Mouse (Mus musculus): ENCODE data around the gene Sox18. TPM values are rescaled to one million over a fixed set of nuclear protein-coding genes. Genes with fewer than 3 reads are reported as not detected.

Gene Sox18
- polyA plus RNA-seq, 1 experiment: 47.5 TPM

DNA sequence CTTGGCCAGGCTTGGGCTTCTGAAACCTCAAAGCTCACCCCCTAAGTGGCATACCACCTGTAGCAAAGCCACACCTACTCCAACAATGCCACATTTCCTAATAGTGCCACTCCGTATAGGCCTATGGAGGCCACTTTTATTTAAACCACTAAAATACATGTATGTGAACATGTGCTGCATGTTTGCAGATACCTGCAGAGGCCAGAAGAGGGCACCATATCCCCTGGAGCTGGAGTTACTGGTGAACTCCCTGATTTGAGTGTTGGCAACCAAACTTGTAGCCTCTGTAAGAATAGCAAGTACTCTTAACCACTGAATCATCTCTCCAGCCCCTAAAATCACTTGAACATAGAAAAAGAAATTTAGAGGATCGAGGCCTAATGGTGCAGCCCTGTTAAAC, 27.1 kb downstream of the Sox18 start:
- peak; percentile 27 to 29 for DNase-seq (ENCODE audit: low read depth in 1 of 2, low spot score in 2 of 2)
- Histone ChIP-seq H3K27ac (ENCODE audit: insufficient read depth, low read length) (no peak overlapping the region), H3K4me1 (ENCODE audit: control insufficient read depth, insufficient read depth, insufficient read length) (no peaks in the 10 kb centered on the region), H3K27me3 (ENCODE audit: control insufficient read depth, insufficient read depth, low read length) (no peaks in the 10 kb centered on the region), H3K4me3 (ENCODE audit: extremely low read depth, insufficient read depth, insufficient read length) (no peak overlapping the region), H3K36me3 (ENCODE audit: control insufficient read depth, insufficient read depth, low read length) (peaks cover 37% of the 10 kb centered on the region)
- TF ChIP-seq POLR2A (IDR thresholded peaks at IDR 0.05; ENCODE audit: low read depth, low read length) (no peak), CTCF (IDR thresholded peaks at IDR 0.05; ENCODE audit: extremely low read depth, insufficient read depth, insufficient read length, insufficient replicate concordance) (peak; percentile 38; the same call in 1 of the 2 replicates)
- 85% methylated on average over 2 of the region's 2 CpGs for WGBS

DNA sequence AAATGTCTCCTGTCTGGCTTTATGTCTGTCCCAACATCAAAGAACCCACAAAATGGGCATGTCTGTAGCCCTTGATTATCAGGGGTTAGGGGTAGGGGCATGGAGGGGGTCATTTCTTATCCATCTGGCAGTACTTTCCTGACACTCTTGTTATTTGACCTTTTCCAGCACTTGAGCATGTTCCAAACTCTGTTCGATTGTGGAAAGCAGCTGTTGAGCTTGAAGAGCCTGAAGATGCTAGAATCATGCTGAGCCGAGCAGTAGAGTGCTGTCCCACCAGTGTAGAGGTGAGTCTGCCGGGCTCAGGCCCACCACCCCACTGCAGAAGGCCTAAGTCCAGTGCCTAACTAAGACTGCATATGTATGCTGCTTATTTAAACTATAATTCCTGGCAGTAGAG, 35.6 kb downstream of the Sox18 start:
- DNase-seq (ENCODE audit: low read depth in 1 of 2, low spot score in 2 of 2): no peak
- H3K27ac ChIP-seq (ENCODE audit: insufficient read depth, low read length): no peak overlapping the region
- no peaks in the 10 kb centered on the region for H3K4me1 ChIP-seq (ENCODE audit: control insufficient read depth, insufficient read depth, insufficient read length)
- 92% methylated on average over 3 of the region's 3 CpGs for whole genome bisulfite sequencing
- H3K27me3 ChIP-seq (ENCODE audit: control insufficient read depth, insufficient read depth, low read length): no peaks in the 10 kb centered on the region
- peaks cover 53% of the 10 kb centered on the region for H3K36me3 ChIP-seq (ENCODE audit: control insufficient read depth, insufficient read depth, low read length)
- no peak overlapping the region for H3K4me3 ChIP-seq (ENCODE audit: extremely low read depth, insufficient read depth, insufficient read length)
- TF ChIP-seq CTCF (IDR thresholded peaks at IDR 0.05; ENCODE audit: extremely low read depth, insufficient read depth, insufficient read length, insufficient replicate concordance): no peak
- no peak for TF ChIP-seq POLR2A (IDR thresholded peaks at IDR 0.05; ENCODE audit: low read depth, low read length)

- WGBS: 95% methylated on average over 6 of the region's 6 CpGs
- Histone ChIP-seq H3K4me1 (ENCODE audit: control insufficient read depth, insufficient read depth, insufficient read length) (no peaks in the 10 kb centered on the region), H3K27ac (ENCODE audit: insufficient read depth, low read length) (no peak overlapping the region), H3K4me3 (ENCODE audit: extremely low read depth, insufficient read depth, insufficient read length) (no peak overlapping the region), H3K36me3 (ENCODE audit: control insufficient read depth, insufficient read depth, low read length) (peaks cover 46% of the 10 kb centered on the region), H3K27me3 (ENCODE audit: control insufficient read depth, insufficient read depth, low read length) (no peaks in the 10 kb centered on the region)
- no peak for TF ChIP-seq CTCF (IDR thresholded peaks at IDR 0.05; ENCODE audit: extremely low read depth, insufficient read depth, insufficient read length, insufficient replicate concordance)
- no peak for TF ChIP-seq POLR2A (IDR thresholded peaks at IDR 0.05; ENCODE audit: low read depth, low read length)
- DNase-seq (ENCODE audit: low read depth in 1 of 2, low spot score in 2 of 2): no peak
Observed at GRCm38 (mm10) chr2:181632624-181633023, 38.8 kb downstream of the Sox18 start.

DNA sequence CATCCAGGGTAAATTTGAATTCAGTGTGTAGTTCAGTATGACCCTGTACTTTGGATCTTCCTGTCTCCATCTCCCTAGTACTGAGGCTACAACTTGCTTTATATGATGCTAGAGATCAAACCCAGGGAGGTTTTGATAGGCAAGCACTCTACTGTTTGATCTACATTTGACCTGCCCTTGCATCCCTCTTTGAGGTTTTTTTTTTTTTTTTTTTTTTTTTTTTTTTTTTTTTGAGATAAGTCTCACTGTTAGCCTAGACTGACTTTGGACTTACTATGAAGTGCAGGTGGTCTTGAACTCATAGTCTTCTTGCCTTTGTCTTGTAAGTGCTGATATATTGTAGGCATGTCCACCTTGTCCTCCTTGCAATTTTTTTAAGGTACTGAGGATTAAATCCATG, 43.0 kb downstream of the Sox18 start:
- TF ChIP-seq POLR2A (IDR thresholded peaks at IDR 0.05; ENCODE audit: low read depth, low read length) (no peak), CTCF (IDR thresholded peaks at IDR 0.05; ENCODE audit: extremely low read depth, insufficient read depth, insufficient read length, insufficient replicate concordance) (no peak)
- no peaks in the 10 kb centered on the region for H3K27me3 ChIP-seq (ENCODE audit: control insufficient read depth, insufficient read depth, low read length)
- no peak for DNase-seq (ENCODE audit: low read depth in 1 of 2, low spot score in 2 of 2)
- H3K36me3 ChIP-seq (ENCODE audit: control insufficient read depth, insufficient read depth, low read length): peaks cover 19% of the 10 kb centered on the region
- no peaks in the 10 kb centered on the region for H3K4me1 ChIP-seq (ENCODE audit: control insufficient read depth, insufficient read depth, insufficient read length)
- H3K4me3 ChIP-seq (ENCODE audit: extremely low read depth, insufficient read depth, insufficient read length): no peak overlapping the region
- no peak overlapping the region for H3K27ac ChIP-seq (ENCODE audit: insufficient read depth, low read length)

- DNase-seq (ENCODE audit: low read depth in 1 of 2, low spot score in 2 of 2): no peak
- no peak overlapping the region for H3K27ac ChIP-seq (ENCODE audit: insufficient read depth, low read length)
- TF ChIP-seq POLR2A (IDR thresholded peaks at IDR 0.05; ENCODE audit: low read depth, low read length) (no peak), CTCF (IDR thresholded peaks at IDR 0.05; ENCODE audit: extremely low read depth, insufficient read depth, insufficient read length, insufficient replicate concordance) (no peak)
- no peaks in the 10 kb centered on the region for H3K27me3 ChIP-seq (ENCODE audit: control insufficient read depth, insufficient read depth, low read length)
- H3K4me1 ChIP-seq (ENCODE audit: control insufficient read depth, insufficient read depth, insufficient read length): no peaks in the 10 kb centered on the region
- H3K36me3 ChIP-seq (ENCODE audit: control insufficient read depth, insufficient read depth, low read length): peaks cover 19% of the 10 kb centered on the region
- H3K4me3 ChIP-seq (ENCODE audit: extremely low read depth, insufficient read depth, insufficient read length): no peak overlapping the region
Observed at GRCm38 (mm10) chr2:181623401-181623800, 48.0 kb downstream of the Sox18 start.

Other genes starting within 250 kb of the Sox18 start
- gene Zbtb46, start 212.2 kb downstream of the Sox18 start, polyA plus RNA-seq (2012; rRNA removed): 9.6 and 10.9 TPM in 2 replicates
- gene Abhd16b, start 178.4 kb downstream of the Sox18 start, polyA plus RNA-seq (2012; rRNA removed): 0.15 and 0.36 TPM in 2 replicates
- gene Tpd52l2, start 174.5 kb downstream of the Sox18 start, polyA plus RNA-seq (2012; rRNA removed): 17.5 and 18.8 TPM in 2 replicates
- gene Dnajc5, start 151.2 kb downstream of the Sox18 start, polyA plus RNA-seq (2012; rRNA removed): 54.4 and 59.4 TPM in 2 replicates
- gene Uckl1, start 86.7 kb downstream of the Sox18 start, polyA plus RNA-seq (2012; rRNA removed): 170 and 197 TPM in 2 replicates
- 11.6 and 11.8 TPM in 2 replicates for gene Prpf6, start 79.8 kb downstream of the Sox18 start, polyA plus RNA-seq (2012; rRNA removed)
- 32.3 and 42.2 TPM in 2 replicates for gene Zfp512b, start 78.8 kb downstream of the Sox18 start, polyA plus RNA-seq (2012; rRNA removed)
- gene Samd10, start 72.4 kb downstream of the Sox18 start, polyA plus RNA-seq (2012; rRNA removed): 15.0 and 22.8 TPM in 2 replicates
- 0.26 TPM in 1 of 2 replicates, not detected in the other for gene Gm29797, start 14.6 kb downstream of the Sox18 start, polyA plus RNA-seq (2012; rRNA removed)
- gene Tcea2, start 8.7 kb upstream of the Sox18 start, polyA plus RNA-seq (2012; rRNA removed): 15.9 and 17.1 TPM in 2 replicates
- gene Rgs19, start 22.3 kb upstream of the Sox18 start, polyA plus RNA-seq (2012; rRNA removed): 209 and 239 TPM in 2 replicates
- gene Lkaaear1, start 26.8 kb upstream of the Sox18 start, polyA plus RNA-seq (2012; rRNA removed): not detected in 2 replicates
- 0.09 and 0.13 TPM in 2 replicates for gene Oprl1, start 43.4 kb upstream of the Sox18 start, polyA plus RNA-seq (2012; rRNA removed)
- gene Myt1, start 91.7 kb upstream of the Sox18 start, polyA plus RNA-seq (2012; rRNA removed): not detected in 2 replicates
- gene Pcmtd2, start 166.2 kb upstream of the Sox18 start, polyA plus RNA-seq (2012; rRNA removed): 18.6 and 21.9 TPM in 2 replicates
- gene Polr3k, start 192.7 kb upstream of the Sox18 start, polyA plus RNA-seq (2012; rRNA removed): 2.8 and 3.2 TPM in 2 replicates